Mouse (Mus musculus) stomach, postnatal 0 days (tissue): Measurements from ENCODE around the gene Ufc1.

Experiments used
- CTCF ChIP-seq: IDR thresholded peaks from 2 replicates; pipeline ENCODE4 v1.5.1; 2016; ENCODE audit warnings: antibody characterized with exemption, low read depth, mild to moderate bottlenecking, moderate library complexity
- EP300 ChIP-seq: optimal IDR thresholded peaks from 2 replicates; pipeline ENCODE3; 2016; ENCODE audit warnings: antibody characterized with exemption

GRCm38 (mm10) chr1:171240911-171241310 is 53.9 kb downstream of the Ufc1 start:
- no peak for TF ChIP-seq CTCF
- TF ChIP-seq EP300 = no peak
